Mouse (Mus musculus): ENCODE data around the gene 2010111I01Rik.

Gene 2010111I01Rik

DNA sequence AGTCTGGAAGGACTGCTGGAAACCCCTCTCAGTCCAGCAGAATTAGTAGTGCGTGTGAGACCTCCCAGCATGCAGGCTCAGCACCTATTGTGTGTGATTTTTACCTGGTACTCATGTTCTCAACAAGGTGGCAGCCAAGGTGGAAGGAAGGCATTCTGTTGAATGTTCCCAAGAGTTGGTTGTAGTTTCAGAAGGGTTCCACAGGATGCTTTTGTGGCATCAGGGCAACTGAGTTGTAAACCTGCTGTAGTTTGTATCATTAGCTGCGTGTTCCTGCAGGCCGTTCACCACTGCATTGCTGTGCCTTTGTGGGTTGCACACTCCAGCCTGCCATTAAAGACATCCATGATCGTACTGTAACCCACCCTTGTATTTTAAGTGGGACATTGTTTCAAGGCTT, 294.0 kb downstream of the 2010111I01Rik start:
- DNase-seq (ENCODE audit: low read depth): no peak

GRCm38 (mm10) chr13:63260133-63260532, 295.4 kb downstream of the 2010111I01Rik start:
- DNase-seq (ENCODE audit: low read depth): no peak

DNA sequence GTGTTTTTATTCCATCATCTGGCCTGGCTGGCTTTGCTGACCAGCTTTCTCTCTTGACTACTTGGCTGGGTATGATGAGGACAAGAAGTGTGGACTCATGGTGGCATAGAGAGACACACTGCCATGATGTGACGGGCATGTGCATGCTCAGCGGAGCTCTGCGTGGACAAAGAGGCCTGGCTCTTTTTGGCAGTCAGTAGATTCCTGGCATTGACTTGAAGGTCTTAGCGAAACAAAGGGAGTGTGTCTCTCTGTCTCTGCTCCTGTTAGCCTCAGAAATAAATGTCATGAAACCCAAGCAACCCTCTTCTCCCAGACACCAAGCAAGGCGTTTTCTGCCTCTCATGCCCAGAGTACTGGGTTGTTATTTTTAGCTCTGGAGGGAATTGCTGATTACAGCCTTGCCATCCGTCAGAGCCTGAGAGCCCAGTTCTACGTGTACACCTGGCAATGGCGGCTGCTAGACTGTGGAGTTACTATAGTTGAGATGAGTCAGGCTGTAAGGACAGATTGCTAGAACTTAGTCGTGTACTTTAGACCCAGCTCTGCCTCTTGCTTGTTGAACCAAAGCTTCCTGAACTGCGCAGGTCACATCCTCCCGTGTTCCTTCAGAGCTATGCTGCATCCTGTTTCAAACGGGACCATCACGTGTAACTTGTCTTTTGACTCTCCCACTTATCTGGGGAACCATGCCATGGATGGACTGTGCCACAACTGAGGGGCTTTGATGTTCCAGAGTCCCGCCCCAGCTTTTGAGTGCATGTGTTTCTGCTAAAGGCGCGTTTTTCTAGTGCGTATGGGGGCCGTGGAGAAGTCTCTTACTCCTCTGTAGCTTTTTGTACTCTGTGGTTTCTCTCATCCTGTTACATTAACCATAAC, 296.3 kb downstream of the 2010111I01Rik start:
- no peak for DNase-seq (ENCODE audit: low read depth)

DNA sequence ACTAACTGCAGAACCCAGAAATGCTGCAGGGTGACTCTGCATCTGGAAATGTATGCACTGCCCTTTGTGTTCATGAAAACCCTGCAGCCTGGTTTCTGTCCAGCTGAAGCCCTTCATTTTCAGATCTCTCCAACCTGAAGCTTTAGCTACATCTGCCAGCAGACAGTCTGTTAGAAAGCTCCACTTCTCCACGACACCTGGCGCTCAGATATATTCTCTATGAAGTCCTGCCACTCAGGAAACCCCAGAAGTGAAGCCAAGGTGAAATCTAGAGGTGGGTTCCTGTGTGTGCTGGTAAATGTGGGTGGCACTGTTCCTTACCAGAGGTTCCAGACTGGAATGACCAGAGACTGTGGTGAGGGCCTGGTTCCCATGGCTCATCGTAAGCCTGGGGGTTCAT, 297.0 kb downstream of the 2010111I01Rik start:
- no peak for DNase-seq (ENCODE audit: low read depth)

GRCm38 (mm10) chr13:63262168-63262957, 297.7 kb downstream of the 2010111I01Rik start:
- DNase-seq (ENCODE audit: low read depth): no peak

DNA sequence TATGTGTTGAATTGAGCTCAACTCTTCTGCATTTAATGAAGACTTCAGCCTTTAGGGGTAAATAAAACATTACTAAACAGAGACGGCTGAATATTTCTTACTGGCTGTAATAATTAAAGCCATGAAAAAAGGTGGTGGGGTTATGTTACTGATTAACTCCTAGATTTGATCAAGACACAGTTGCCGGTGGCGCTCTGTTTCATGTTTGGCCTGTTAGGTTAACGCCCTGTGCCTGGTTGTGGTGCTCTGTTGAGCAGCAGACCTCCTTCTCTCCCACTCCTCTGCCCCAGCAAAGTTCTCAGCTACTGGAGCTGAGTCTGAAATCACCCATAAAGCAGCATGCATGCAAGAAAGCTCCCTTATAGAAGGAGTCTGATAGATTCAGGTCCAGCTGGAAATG, 303.7 kb downstream of the 2010111I01Rik start:
- DNase-seq (ENCODE audit: low read depth): no peak

DNA sequence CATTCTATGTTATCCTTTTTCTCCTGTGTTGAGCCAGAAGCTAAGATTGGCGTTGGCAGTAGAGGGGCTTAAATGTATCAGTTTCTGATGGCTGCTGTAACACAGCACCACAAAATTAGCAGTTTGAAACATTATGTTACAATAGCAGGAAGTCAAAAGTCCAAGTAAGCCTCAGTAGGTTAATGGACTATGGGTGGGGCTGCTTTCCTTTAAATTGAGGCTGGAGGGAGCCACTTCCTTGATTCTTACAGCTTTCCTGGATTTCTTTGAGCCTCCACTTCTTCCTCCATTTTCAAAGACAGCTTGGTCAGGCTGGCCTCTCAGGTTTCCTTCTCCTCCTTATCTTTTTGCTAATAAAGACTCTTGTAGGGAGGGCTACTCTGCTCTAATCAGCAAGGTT, 304.1 kb downstream of the 2010111I01Rik start:
- DNase-seq (ENCODE audit: low read depth): no peak

DNA sequence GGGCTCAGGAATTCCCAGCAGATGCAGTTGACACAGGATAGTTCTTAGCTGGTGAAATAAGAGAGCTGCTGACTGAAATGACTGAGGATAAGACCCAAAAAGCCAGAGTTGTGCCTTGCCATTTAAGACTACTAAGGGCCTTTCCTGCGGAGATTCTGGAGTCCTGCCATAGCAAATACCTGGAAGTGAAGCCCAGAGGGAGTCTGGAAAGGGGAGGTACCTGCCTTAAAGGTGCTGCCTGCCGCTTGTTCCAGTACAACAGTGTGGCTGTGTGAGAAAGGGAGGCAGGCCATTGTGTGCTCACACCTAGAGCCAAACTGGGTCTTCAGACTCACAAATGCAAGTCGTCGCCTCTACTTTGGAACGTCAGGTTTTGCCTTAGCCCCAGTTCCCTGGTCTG, 305.5 kb downstream of the 2010111I01Rik start:
- DNase-seq (ENCODE audit: low read depth): no peak

DNA sequence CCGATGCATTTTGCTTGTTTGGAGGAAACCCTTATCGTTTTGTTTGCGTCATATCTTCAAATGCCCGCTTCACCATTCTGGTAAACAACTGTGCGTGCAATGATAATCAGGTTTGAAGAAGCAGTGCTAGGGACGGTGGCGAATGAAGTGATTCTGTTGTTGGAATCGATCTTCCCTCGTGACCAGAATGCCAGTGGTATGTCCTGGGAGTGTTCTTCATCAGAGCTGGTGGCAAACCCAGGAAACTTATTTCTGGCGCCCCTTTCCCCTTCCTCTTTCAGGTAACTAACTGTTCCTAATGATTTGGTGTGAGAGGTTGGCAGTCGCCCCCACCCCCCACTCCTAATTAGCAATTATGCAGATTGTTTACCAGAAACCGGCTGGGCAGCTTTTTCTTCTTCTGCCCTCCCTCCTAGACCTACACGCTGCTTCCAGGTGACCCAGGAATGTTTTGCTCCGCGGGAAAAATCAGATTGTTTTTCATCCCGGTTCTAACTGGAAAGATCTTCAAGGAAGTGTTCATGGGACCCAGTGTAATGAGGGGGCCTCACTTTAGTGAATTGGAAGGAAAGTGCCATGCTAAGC, 307.4 kb downstream of the 2010111I01Rik start:
- no peak for DNase-seq (ENCODE audit: low read depth)

DNA sequence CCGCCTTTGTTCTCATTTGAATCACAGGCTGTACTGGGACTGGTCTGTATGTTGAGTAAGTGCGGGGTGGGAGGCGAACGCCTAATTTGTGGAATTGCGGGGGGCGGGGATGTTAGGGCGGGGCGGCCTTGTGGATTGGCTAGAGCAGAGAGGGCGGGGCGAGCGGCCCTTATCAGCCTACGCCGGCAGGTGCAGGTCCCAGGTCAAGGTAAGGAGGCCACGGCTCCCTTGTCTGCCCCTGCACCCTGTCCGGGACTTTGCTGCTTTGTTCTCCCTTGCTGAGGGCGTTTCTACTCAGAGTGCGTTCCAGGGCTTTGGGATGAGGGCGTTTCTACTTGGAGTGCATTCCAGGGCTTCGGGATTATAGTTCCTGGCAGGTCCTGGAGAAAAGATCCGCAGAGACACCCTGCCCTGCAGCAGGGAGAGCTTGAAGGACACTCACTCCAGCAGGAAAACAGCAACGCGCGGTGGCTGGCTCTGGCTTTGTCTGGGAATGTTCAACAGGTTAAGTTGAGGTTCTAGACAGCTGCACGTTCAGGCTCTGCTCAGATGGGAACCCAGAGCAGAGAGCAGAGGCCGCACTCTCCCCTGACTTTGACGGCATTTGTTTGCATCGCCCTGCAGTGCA, 308.0 kb downstream of the 2010111I01Rik start:
- DNase-seq (ENCODE audit: low read depth): no peak

GRCm38 (mm10) chr13:63273859-63274258, 309.2 kb downstream of the 2010111I01Rik start:
- no peak for DNase-seq (ENCODE audit: low read depth)

GRCm38 (mm10) chr13:63274488-63275166, 309.9 kb downstream of the 2010111I01Rik start:
- no peak for DNase-seq (ENCODE audit: low read depth)

- DNase-seq (ENCODE audit: low read depth): no peak
These were observed 311.7 kb downstream of the 2010111I01Rik start for GRCm38 (mm10) chr13:63276389-63276788.

DNA sequence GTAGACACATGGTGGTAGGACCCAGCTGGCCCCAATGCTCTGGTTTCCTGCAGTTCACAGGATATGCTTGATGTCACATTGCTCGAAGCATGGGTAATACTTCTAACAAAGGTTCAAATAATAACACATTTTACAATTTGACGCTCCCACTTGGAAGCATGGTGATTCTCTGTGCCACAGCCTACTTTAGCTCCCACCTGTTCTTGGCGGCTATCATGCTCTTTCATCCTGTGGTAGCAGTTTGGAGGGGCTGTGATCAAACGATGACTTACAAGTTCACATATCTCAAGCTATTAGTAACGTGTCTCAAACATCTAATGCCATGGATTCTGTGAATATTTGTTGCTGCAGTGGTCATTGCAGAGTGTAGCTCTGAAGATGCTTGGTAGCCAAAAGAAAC, 312.6 kb downstream of the 2010111I01Rik start:
- no peak for DNase-seq (ENCODE audit: low read depth)

GRCm38 (mm10) chr13:63278141-63278631, 313.5 kb downstream of the 2010111I01Rik start:
- no peak for DNase-seq (ENCODE audit: low read depth)

DNA sequence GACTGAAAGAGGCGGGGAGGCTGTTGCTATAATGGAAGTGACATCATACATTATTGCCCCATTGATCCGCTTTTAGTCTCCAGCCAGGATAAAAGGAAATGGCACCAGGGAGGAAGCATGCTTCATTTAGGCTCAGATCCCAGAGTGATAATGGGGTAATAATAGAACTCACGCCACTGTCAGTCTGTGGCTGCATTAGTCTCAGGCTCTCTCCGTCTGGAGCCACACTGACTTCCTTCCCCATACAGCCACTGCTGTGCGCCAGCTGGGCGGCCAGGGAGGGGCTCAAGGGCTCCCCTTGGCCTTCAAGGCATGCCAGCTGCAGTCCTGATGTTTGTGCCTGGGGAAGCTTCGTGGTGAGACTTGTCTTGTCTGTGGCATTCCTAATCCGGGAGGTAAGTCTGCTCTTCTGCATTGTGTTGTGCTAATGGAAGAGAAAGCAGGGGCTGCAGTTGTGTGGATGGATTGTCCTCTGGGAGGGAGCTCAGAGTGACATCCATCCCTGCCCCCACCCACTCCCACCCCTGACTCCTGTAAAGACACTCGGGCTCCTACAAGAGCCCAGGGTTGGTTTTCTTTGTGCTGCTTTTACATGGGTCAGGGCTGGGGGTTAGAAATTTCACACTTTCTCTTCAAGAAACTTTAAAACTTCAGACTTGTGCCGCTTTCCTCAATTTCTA, 314.2 kb downstream of the 2010111I01Rik start:
- no peak for DNase-seq (ENCODE audit: low read depth)

DNA sequence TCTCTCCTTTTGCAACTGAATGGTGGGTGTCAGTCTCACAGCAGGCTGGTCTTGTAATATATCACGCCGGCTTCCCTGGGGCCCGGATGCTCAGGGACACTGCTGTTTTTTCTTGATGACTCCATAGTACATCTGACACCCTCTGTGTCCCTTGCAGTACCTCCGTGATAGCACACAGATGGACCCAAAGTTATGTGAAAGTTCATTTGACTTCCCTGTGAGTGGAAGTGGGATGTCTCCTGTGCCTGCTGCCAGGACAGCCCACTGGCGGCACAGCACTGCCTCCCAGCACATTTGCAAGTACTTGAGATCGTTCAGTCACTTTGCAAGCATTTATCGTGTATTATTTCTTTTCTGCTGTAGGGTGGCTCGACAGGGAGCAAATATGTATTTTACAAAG, 315.1 kb downstream of the 2010111I01Rik start:
- no peak for DNase-seq (ENCODE audit: low read depth)

DNA sequence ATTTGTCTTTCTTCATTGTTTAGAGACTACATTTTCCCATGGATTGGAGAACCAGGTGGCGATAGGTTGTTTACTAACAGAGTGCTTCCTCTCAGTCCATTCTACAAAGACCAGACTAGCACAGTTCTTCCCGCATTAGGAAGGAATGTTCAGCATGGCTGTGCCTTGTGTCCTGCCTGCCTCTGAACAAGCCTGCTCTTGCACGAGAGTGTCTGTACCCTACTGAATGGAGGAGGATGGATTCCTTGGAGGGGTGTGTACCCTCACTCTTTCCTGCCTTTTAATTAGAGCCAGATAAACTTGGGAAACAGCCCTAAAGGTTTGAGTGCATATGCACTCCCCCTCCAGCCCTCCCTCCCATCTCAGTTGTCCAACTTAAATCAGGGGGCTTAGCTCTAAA, 315.7 kb downstream of the 2010111I01Rik start:
- DNase-seq (ENCODE audit: low read depth): no peak

DNA sequence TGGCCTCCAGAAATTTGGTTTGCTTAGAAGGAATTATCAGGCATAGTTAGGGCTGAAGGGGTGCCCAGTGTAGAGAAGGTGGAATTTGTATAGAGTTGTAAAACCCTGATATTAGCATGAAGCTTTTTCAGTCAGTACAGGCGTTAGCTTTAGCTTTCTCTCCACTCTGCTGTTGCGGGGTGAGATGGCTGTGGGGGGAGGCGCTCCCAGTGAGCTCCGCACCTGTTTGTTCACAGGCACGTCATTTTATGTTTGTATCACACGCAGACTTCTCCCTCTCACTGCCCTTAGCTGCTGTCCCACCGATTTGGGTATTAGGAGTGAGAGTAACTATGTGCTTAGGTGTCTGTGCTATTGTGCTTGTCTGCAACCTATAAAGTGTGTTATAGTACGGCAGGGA, 316.5 kb downstream of the 2010111I01Rik start:
- DNase-seq (ENCODE audit: low read depth): no peak

DNA sequence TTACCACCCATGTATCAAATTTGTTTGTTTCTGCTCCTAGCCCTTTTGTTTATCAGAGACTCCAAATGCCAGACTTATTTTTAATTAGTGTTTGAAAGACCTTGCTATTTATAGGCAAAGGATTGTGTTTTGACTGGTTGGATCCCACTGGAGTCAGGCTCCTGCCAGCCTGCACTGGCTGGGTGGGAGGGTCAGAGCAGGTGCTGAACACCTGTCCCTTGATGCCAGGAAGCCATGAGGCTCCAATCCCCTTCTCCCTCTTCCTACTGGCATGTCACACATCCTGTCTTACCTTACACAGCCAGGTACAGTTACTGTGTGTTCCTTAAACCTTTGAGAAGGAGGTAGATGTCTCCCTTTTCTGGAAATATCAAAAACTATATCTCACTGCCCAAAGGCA, 318.5 kb downstream of the 2010111I01Rik start:
- no peak for DNase-seq (ENCODE audit: low read depth)

- DNase-seq (ENCODE audit: low read depth): no peak
These were observed 320.1 kb downstream of the 2010111I01Rik start for GRCm38 (mm10) chr13:63284748-63285147.

Measured in c-Kit-positive CD71-positive TER-119-negative erythroid progenitor cells, embryonic 14.5 days (primary cell).